Mouse (Mus musculus) cerebellum, adult 8-10 months (tissue): ENCODE data around the gene P2ry4.

Experiments
- DNase-seq: peaks from one replicate; pipeline ENCODE4 v3.0.0; 2022

P2ry4 gene

GRCm38 (mm10) chrX:100594791-100595190 lies at the start of gene P2ry4:
Gene P2ry4, minus strand, starts transcription at chrX:100594869.
- no peak for DNase-seq

DNA sequence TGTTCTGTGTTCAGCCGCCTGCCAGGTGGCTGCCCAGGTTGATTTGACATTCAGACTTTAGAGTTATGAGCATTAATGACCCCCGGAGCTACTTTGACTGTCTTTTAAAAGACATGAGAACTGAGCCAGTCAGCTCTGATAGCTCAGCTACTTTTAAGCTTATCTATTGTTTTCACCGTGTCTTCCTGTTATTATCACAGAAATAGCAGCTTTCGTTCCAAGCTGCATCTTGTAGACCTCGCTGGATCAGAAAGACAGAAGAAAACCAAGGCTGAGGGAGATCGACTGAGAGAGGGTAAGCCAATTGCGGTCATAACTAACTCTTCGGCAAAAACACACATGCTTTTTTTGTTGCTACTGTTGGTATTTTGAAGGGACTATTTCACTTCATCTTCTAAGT lies 43.8 kb upstream of the P2ry4 start:
- DNase-seq = no peak

- DNase-seq = no peak
These were observed 34.4 kb upstream of the P2ry4 start for GRCm38 (mm10) chrX:100629076-100629475.

- DNase-seq = peak; percentile 76
These were observed 31.4 kb upstream of the P2ry4 start, which contains the start of gene Pdzd11 for GRCm38 (mm10) chrX:100625802-100626793. Gene Pdzd11, minus strand, starts transcription at chrX:100626568.

DNA sequence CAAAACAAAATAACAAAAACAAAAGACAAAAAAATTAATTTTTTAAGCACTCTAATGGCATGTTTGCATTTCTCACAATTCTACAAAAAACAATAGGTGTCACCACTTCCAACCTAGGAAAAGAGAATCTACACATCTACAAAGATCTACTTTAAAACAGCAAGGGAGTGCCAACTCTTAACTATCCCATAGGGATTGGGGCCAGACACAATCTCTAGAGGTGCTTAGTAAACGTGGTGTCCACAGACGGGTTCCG lies 30.8 kb upstream of the P2ry4 start, which contains the start of gene Kif4:
Kif4 (plus strand) TSS at position 192 of the 256 bp plus-strand sequence.
- no peak for DNase-seq

GRCm38 (mm10) chrX:100625146-100625545 lies 30.5 kb upstream of the P2ry4 start:
- DNase-seq = no peak

DNA sequence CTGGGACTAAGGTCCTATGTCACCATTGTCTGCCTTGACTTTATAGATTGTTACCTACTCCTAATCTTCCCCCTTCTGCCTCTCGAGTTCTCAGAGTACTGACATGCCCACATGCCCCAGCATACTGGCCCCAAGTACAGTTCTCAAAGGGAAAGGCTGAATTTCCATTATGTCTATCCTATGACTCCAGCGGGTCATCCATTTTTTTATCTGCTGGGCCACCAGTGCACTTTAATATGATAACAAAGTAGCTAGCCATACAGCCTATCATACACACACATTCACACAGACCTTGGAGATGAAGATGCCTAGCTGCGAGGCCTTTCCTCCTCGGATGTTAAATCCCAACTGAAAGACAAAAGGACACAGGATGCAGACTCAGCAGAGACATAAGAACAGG lies 29.6 kb upstream of the P2ry4 start:
- DNase-seq = no peak

DNA sequence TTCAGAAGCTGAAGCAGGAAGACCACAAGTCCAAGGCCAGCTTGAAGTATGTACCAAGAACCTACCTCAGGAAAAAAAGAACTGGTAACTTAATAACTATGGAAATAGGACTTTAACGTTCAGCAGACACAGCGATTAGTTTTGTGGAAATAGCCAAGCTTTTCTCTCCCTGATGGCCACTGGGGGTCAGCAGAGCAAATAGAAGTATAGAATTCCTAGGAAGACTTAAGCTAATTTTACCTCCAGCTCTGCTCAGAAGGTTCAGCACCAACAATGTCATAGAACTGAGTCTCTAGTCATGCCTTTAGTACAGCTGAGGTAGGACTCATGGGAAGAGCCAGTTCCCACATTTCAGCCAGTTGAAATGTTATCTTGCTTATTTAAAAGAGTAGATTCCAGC lies 26.7 kb upstream of the P2ry4 start:
- no peak for DNase-seq

DNA sequence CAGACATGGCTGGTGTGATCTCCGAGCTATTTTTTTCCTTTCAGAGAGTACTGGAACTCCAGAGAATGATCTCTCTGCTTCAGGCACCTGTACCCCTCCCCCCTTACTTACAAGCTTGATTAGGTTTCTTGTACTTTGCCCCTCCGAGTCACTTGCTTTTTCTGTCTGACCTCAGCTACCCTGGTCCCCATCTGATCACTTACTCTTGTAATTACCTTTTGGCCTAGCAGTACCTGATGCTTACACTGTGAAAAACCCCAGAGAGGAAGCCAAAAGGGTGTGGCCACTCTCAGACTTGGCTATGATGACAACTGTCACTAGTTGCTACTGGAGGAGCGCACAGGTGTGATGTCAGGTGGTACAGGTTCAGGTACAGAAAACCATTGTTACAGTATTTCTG lies 23.8 kb upstream of the P2ry4 start:
- no peak for DNase-seq

DNA sequence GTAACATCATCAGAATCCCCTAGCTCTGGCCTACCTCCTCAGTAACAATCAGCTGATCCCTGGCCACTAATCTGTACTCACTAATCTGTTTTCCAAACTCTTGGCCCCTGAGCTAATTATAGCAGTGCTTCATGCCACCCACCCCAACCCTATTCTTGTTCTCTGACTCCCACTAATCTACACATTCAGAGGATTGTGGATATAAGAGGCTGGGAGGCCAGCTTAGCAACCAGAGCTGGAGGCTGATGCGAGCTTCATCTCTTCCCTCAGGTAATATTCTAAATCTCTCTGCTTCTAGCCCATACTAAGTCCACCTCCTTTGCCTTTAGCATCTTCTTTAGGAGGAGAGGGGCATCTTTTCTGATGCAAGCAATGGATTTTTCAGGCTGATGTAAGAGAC lies 10.6 kb upstream of the P2ry4 start, which contains the start of gene Arr3:
Arr3 (plus strand) TSS at position 184 of the 400 bp plus-strand sequence.
- DNase-seq = no peak

DNA sequence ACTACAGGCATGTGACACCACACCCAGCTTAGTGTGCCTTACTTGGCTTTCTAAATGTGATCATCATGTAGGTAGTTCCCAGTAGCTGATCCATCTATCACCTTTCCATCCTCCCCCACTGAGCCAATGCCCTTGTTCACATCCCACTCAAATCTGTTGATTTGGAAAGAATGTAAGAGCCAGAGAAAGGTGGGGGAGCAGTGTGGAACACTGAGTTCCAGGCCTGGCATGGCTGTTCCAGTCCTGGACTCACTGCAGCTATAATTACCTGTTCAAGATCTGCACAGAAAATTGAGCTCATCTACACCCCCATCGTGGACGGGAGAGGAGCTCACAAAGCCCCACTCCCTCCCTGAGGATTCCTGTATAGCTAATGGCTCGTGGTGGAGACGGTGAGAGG lies 5.1 kb upstream of the P2ry4 start:
- no peak for DNase-seq

GRCm38 (mm10) chrX:100597439-100597838 lies 2.8 kb upstream of the P2ry4 start:
- no peak for DNase-seq

DNA sequence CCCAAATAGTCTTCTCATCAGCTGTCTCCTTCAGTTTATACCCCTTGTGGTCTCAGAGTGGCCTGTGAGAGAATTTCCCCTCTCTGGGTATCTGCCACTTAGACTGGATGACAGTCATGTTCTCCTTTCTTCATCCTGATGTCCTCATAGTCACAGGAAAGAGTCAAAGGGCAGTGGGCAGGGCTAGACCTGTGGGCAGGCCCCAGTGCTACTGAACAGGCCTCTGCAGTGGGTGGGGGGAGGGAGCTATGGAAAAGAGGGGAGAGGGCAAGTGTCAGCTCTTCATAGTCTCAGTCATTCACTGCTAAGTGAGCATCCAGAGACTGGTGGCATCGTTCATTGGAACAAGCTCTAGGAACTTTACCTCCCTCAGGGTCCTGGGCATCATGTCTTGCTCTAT lies 22.7 kb downstream of the P2ry4 start, which contains the start of gene Awat1:
Awat1 (plus strand) TSS at position 301 of the 400 bp plus-strand sequence.
- DNase-seq = no peak

- no peak for DNase-seq
These were observed 29.0 kb downstream of the P2ry4 start for GRCm38 (mm10) chrX:100565696-100566095.

DNA sequence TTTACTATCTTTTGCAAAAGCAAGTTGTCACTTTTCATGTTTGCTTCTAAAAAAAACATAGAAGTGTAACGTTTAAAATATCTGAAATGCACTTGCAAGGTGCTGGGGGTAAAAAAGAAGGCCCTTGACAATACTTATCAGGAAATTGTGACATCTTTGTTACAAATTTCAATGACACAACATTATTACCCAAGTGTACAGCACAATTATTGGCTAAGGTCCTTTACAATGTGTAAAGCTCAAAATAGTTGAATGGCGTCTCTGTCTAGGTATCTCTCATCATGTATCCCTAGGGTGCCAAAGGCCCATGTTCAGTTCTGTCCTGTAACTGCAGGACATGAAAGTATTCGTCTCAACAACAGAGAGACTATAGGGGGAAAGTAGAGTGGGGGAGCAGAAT lies 38.6 kb downstream of the P2ry4 start:
- DNase-seq = no peak
